Mouse (Mus musculus): ENCODE measurements around the gene BC005537. TPM values are rescaled to one million over a fixed set of nuclear protein-coding genes. Genes with fewer than 3 reads are reported as not detected.

BC005537 gene
- polyA plus RNA-seq, 1 experiment from 2014 or later, result 24.0 TPM

- no peaks in the 10 kb centered on the region for H3K36me3 ChIP-seq
- H3K4me1 ChIP-seq (replicated peaks), result no peaks in the 10 kb centered on the region
- no peak overlapping the region for H3K4me3 ChIP-seq (replicated peaks)
- no peak overlapping the region for H3K27ac ChIP-seq
- no peaks in the 10 kb centered on the region for H3K9me3 ChIP-seq
- 78% methylated on average over 2 of the region's 2 CpGs for WGBS
- no peaks in the 10 kb centered on the region for H3K27me3 ChIP-seq
- no peak for ATAC-seq
- H3K9ac ChIP-seq (replicated peaks), result no peak overlapping the region
- no peak overlapping the region for H3K4me2 ChIP-seq (replicated peaks)
Measured at GRCm38 (mm10) chr13:24778026-24778425, 23.4 kb upstream of the BC005537 start.

DNA sequence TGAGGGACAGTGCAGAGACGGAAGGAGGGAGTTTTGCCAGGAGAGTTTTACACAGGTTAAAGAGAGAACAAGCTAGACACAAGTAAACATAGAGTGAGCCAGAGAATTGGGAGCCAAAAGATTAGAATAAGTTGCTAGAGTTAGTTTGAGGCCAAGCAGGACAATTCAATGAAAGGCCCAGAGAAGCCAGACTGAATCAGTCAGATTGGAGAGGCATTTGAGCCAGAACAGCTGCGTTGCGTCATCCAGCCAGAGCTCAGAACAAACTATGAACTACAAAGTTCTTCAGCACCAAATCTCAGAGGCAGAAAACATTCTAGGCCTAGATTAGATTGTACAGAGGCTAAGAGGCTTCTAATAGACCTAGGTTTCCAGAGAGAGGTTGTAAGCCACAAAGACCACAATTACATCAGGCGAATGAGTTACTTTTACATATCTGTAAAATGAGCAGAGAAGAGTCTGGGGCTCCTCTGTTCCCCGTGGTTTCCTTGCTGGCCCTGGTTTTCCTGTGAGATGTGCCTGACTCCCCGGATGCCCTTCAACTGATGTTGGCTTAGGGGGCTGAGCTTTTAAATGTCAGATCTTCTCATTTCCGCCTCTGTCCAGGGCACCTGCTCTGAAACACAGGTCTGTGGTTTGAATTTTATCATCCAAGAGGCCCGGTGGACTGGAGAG is 22.6 kb upstream of the BC005537 start:
- Histone ChIP-seq H3K27me3 (no peaks in the 10 kb centered on the region), H3K4me1 (replicated peaks) (no peaks in the 10 kb centered on the region), H3K4me3 (replicated peaks) (no peak overlapping the region), H3K36me3 (no peaks in the 10 kb centered on the region), H3K27ac (no peak overlapping the region), H3K4me2 (replicated peaks) (no peak overlapping the region), H3K9ac (replicated peaks) (no peak overlapping the region), H3K9me3 (no peaks in the 10 kb centered on the region)
- WGBS, result 90% methylated on average over 8 of the region's 8 CpGs
- ATAC-seq, result no peak

GRCm38 (mm10) chr13:24781916-24782315 is 19.5 kb upstream of the BC005537 start:
- Histone ChIP-seq H3K4me1 (replicated peaks) (0 out of 2 replicates have a peak, but pooled peaks cover 4% of the 10 kb centered on the region), H3K9me3 (no peaks in the 10 kb centered on the region), H3K36me3 (no peaks in the 10 kb centered on the region), H3K27ac (no peak overlapping the region), H3K4me3 (replicated peaks) (no peak overlapping the region), H3K9ac (replicated peaks) (no peak overlapping the region), H3K27me3 (no peaks in the 10 kb centered on the region), H3K4me2 (replicated peaks) (no peak overlapping the region)
- 76% methylated on average over 5 of the region's 5 CpGs for WGBS
- ATAC-seq, result peak; percentile 56; the same call in 1 of the 2 replicates

- WGBS, result 42% methylated on average over 11 of the region's 11 CpGs
- peak; percentile 55; the same call in 1 of the 2 replicates for ATAC-seq
Measured at GRCm38 (mm10) chr13:24786014-24786490, 15.4 kb upstream of the BC005537 start.

DNA sequence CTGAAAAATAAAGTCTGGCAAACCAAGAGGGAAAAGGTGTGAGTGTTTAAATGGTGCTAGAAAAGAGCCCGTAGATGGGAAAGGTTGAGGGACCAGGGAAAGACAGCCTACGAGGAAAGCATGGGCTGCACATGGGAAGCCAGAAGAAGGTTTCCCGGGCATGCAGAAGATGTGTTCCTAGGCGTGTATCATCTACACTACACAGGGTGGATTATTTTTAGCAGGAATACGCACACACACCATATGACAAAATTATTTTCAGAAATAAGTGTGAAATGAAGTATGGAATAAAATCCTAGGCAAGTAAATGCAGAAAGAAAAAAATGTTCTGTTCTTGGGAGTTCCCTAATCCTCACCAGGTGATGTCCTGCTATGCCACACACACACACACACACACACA is 14.0 kb upstream of the BC005537 start:
- no peaks in the 10 kb centered on the region for H3K36me3 ChIP-seq
- 92% methylated on average over 5 of the region's 5 CpGs for whole genome bisulfite sequencing
- H3K27ac ChIP-seq, result no peak overlapping the region
- H3K27me3 ChIP-seq, result no peaks in the 10 kb centered on the region
- 0 out of 2 replicates have a peak, but pooled peaks cover 4% of the 10 kb centered on the region for H3K4me1 ChIP-seq (replicated peaks)
- H3K9me3 ChIP-seq, result no peaks in the 10 kb centered on the region
- H3K9ac ChIP-seq (replicated peaks), result no peak overlapping the region
- no peak for ATAC-seq
- H3K4me2 ChIP-seq (replicated peaks), result no peak overlapping the region
- H3K4me3 ChIP-seq (replicated peaks), result no peak overlapping the region

More at GRCm38 (mm10) chr13:24786014-24786490, 15.4 kb upstream of the BC005537 start:
- H3K36me3 ChIP-seq, result no peaks in the 10 kb centered on the region
- H3K4me2 ChIP-seq (replicated peaks), result no peak overlapping the region
- 0 out of 2 replicates have a peak, but pooled peaks cover 4% of the 10 kb centered on the region for H3K4me1 ChIP-seq (replicated peaks)
- H3K27me3 ChIP-seq, result no peaks in the 10 kb centered on the region
- no peak overlapping the region for H3K9ac ChIP-seq (replicated peaks)
- H3K27ac ChIP-seq, result no peak overlapping the region
- no peaks in the 10 kb centered on the region for H3K9me3 ChIP-seq
- H3K4me3 ChIP-seq (replicated peaks), result no peak overlapping the region

- H3K27me3 ChIP-seq, result no peaks in the 10 kb centered on the region
- no peak overlapping the region for H3K9ac ChIP-seq (replicated peaks)
- no peak for ATAC-seq
- H3K4me2 ChIP-seq (replicated peaks), result no peak overlapping the region
- H3K4me3 ChIP-seq (replicated peaks), result no peak overlapping the region
- WGBS, result 70% methylated on average over 2 of the region's 2 CpGs
- no peaks in the 10 kb centered on the region for H3K36me3 ChIP-seq
- H3K9me3 ChIP-seq, result no peaks in the 10 kb centered on the region
- no peak overlapping the region for H3K27ac ChIP-seq
- no peaks in the 10 kb centered on the region for H3K4me1 ChIP-seq (replicated peaks)
Measured at GRCm38 (mm10) chr13:24791349-24791748, 10.1 kb upstream of the BC005537 start.

GRCm38 (mm10) chr13:24792411-24793045 is 8.9 kb upstream of the BC005537 start:
- H3K4me2 ChIP-seq (replicated peaks), result no peak overlapping the region
- no peaks in the 10 kb centered on the region for H3K27me3 ChIP-seq
- H3K36me3 ChIP-seq, result no peaks in the 10 kb centered on the region
- H3K4me3 ChIP-seq (replicated peaks), result no peak overlapping the region
- WGBS, result 92% methylated on average over 9 of the region's 9 CpGs
- no peak for ATAC-seq
- no peaks in the 10 kb centered on the region for H3K9me3 ChIP-seq
- no peak overlapping the region for H3K27ac ChIP-seq
- no peak overlapping the region for H3K9ac ChIP-seq (replicated peaks)
- H3K4me1 ChIP-seq (replicated peaks), result no peaks in the 10 kb centered on the region

DNA sequence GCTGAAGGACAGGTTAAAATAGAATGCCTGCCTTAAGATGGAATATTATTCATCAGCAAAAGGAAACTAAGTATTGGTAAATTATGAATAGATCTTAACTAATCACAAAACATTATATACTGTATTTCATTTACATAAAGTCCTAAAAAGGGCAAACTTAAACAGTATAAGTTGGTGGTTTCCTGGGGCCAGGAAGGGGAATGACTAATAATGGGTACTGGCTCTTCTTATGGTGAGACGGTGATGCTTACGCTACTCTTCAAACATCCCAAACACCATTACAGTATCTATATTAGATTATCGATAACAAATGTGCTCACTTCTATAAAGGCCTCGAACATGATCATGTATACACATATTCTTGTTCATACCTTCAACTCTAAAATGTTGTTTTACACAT is 2.8 kb upstream of the BC005537 start:
- WGBS, result 96% methylated on average over 4 of the region's 4 CpGs
- H3K9ac ChIP-seq (replicated peaks), result no peak overlapping the region
- H3K27ac ChIP-seq, result no peak overlapping the region
- no peak overlapping the region for H3K4me2 ChIP-seq (replicated peaks)
- no peaks in the 10 kb centered on the region for H3K27me3 ChIP-seq
- no peak for ATAC-seq
- H3K36me3 ChIP-seq, result no peaks in the 10 kb centered on the region
- peaks cover 16% of the 10 kb centered on the region for H3K4me1 ChIP-seq (replicated peaks)
- no peaks in the 10 kb centered on the region for H3K9me3 ChIP-seq
- H3K4me3 ChIP-seq (replicated peaks), result no peak overlapping the region

- H3K9me3 ChIP-seq, result no peaks in the 10 kb centered on the region
- no peaks in the 10 kb centered on the region for H3K36me3 ChIP-seq
- 77% methylated on average over 5 of the region's 5 CpGs for WGBS
- no peak overlapping the region for H3K9ac ChIP-seq (replicated peaks)
- peak overlapping the region; percentile 94 for H3K4me2 ChIP-seq (replicated peaks)
- H3K27me3 ChIP-seq, result no peaks in the 10 kb centered on the region
- peaks cover 22% of the 10 kb centered on the region for H3K4me1 ChIP-seq (replicated peaks)
- H3K4me3 ChIP-seq (replicated peaks), result peak overlapping the region; percentile 98
- no peak for ATAC-seq
- no peak overlapping the region for H3K27ac ChIP-seq
Measured at GRCm38 (mm10) chr13:24799378-24799777, 2.1 kb upstream of the BC005537 start.

DNA sequence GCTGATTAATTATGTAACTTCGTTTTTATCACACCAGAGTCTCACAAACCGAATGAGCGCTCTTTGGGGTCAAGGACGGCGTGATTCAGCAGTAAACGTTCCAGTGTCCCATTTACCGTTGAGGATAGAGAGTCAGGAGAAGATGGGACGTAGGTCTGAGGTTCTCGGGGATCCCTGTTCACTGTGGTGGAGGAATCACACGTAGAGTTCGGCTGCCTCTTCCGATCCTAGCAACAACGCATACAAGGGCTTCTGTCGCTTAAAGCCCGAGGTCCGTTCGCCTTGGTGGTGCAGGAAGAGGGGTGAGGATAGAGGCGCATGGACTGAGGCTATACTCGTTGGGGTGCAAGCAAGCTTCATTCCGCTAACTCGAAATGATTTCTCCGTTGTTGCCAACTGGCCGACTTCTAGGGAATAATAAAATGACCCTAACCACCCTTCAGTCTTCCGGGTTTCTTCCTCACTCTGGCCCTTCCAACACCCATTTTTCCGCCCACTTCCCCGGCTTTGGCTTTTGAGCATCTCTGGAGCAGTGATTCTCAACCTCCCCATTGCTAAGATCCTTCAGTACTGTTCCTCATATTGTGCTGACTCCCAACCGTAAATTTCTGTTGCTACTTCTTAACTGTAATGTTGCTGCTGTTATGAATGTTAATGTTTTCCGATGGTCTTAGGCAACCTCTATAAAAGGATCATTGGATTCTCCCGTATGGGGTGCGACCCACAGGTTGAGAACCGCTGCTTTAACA is 1.4 kb upstream of the BC005537 start:
- peak overlapping the region; percentile 82 for H3K9ac ChIP-seq (replicated peaks)
- peaks cover 27% of the 10 kb centered on the region for H3K4me1 ChIP-seq (replicated peaks)
- peak overlapping the region; percentile 94 for H3K4me2 ChIP-seq (replicated peaks)
- peak overlapping the region; percentile 98 for H3K4me3 ChIP-seq (replicated peaks)
- peaks cover 2% of the 10 kb centered on the region; the same call in 1 of the 2 replicates for H3K36me3 ChIP-seq
- no peaks in the 10 kb centered on the region for H3K9me3 ChIP-seq
- H3K27me3 ChIP-seq, result no peaks in the 10 kb centered on the region
- under 1% methylated on average over 31 of the region's 31 CpGs for WGBS
- peak; percentile 51 for ATAC-seq
- H3K27ac ChIP-seq, result peak overlapping the region; percentile 83

GRCm38 (mm10) chr13:24800674-24801307 is 666 bp upstream of the BC005537 start:
- ATAC-seq, result peak; percentile 97
- Histone ChIP-seq H3K9ac (replicated peaks) (peak overlapping the region; percentile 95), H3K9me3 (no peaks in the 10 kb centered on the region), H3K27ac (peak overlapping the region; percentile 99), H3K4me3 (replicated peaks) (peak overlapping the region; percentile 98), H3K36me3 (peaks cover 8% of the 10 kb centered on the region), H3K4me2 (replicated peaks) (peak overlapping the region; percentile 94), H3K27me3 (no peaks in the 10 kb centered on the region), H3K4me1 (replicated peaks) (peaks cover 31% of the 10 kb centered on the region)
- WGBS, result under 1% methylated on average over 42 of the region's 42 CpGs

All from midbrain, embryonic 13.5 days (tissue).